Mouse (Mus musculus) intestine, embryonic 14.5 days (tissue): Measurements from ENCODE around the gene Hcrtr1. TPM values are rescaled to one million over a fixed set of nuclear protein-coding genes. Genes with fewer than 3 reads are reported as not detected.

Experiments used
- ATAC-seq: fragments of 200-750 bp; cut with Nextera tagmentation; replicated peaks from 2 replicates; pipeline ENCODE4 v1.8.0; 2017; ENCODE audit warnings: low read depth, moderate number of reproducible peaks, moderate TSS enrichment, moderate library complexity; ENCODE audit not compliant: low FRiP score, low TSS enrichment
- DNase-seq: peaks from one replicate; pipeline ENCODE4 v3.0.0-alpha.2; 2018; ENCODE audit warnings: low spot score
- H3K27ac ChIP-seq: fragments of 300-500 bp; sonication (generic); 2 replicates; pipeline ENCODE4 v1.5.1; 2014; ENCODE audit warnings: low read depth, mild to moderate bottlenecking, control low read depth
- H3K27me3 ChIP-seq: fragments of 300-500 bp; sonication (generic); replicated peaks from 2 replicates; pipeline ENCODE4 v1.6.1; 2014; ENCODE audit warnings: low read length, control low read depth; ENCODE audit not compliant: control insufficient read depth, insufficient read depth
- H3K36me3 ChIP-seq: fragments of 300-500 bp; sonication (generic); 2 replicates; pipeline ENCODE4 v1.6.1; 2014; ENCODE audit warnings: low read length, control low read depth; ENCODE audit not compliant: control insufficient read depth, insufficient read depth
- H3K4me1 ChIP-seq: fragments of 300-500 bp; sonication (generic); replicated peaks from 2 replicates; pipeline ENCODE4 v1.6.1; 2014; ENCODE audit warnings: low read length, control low read depth, mixed read lengths; ENCODE audit not compliant: control insufficient read depth, insufficient read depth
- H3K4me2 ChIP-seq: fragments of 300-500 bp; sonication (generic); 2 replicates; pipeline ENCODE4 v1.6.1; 2014; ENCODE audit warnings: low read length
- H3K4me3 ChIP-seq: fragments of 300-500 bp; sonication (generic); 2 replicates; pipeline ENCODE4 v1.5.1; 2014; ENCODE audit warnings: low read depth, low read length, control low read depth, mixed read lengths
- H3K9ac ChIP-seq: fragments of 300-500 bp; sonication (generic); 2 replicates; pipeline ENCODE4 v1.6.1; 2014; ENCODE audit warnings: mild to moderate bottlenecking, low read length
- H3K9me3 ChIP-seq: fragments of 300-500 bp; sonication (generic); 2 replicates; pipeline ENCODE4 v1.6.1; 2016; ENCODE audit warnings: low read length, control low read depth; ENCODE audit not compliant: control insufficient read depth
- WGBS: fragments of 180-500 bp; shearing (Covaris S2); extraction: QIAGEN DNeasy Blood & Tissue Kit; methylation state at CpG from one replicate; pipeline ENCODE4 v1.1.7; 2014; 5-methylcytosine and 5-hydroxymethylcytosine counted together
- polyA plus RNA-seq: library from polyadenylated mRNA; unstranded; fragments of >200 nt; fragmentation: Nextera tagmentation; extraction: Ambion mirVana; gene quantifications from 2 replicates; pipeline ENCODE4 v1.2.1, GENCODE M21; 2014

The Hcrtr1 gene
- 0.15 TPM in 1 of 2 replicates, not detected in the other for polyA plus RNA-seq

- Histone ChIP-seq H3K9ac (peak within 1 kb of the TSS; percentile 22; the same call in 1 of the 2 replicates), H3K4me3 (peak within 1 kb of the TSS; percentile 27)
- peak; percentile 9; the same call in 1 of the 2 replicates for ATAC-seq
Measured at GRCm38 (mm10) chr4:130139214-130139492, at the start of gene Hcrtr1. TSS of gene Hcrtr1 (minus strand) at chr4:130139359.

GRCm38 (mm10) chr4:130188806-130189297 lies 49.7 kb upstream of the Hcrtr1 start:
- Histone ChIP-seq H3K36me3 (no peaks in the 10 kb centered on the region), H3K4me2 (peak overlapping the region; percentile 35; the same call in 1 of the 2 replicates), H3K27ac (no peak overlapping the region), H3K27me3 (no peaks in the 10 kb centered on the region), H3K9ac (no peak overlapping the region), H3K4me3 (peak overlapping the region; percentile 15; the same call in 1 of the 2 replicates), H3K4me1 (peaks cover 4% of the 10 kb centered on the region; the same call in 1 of the 2 replicates), H3K9me3 (no peaks in the 10 kb centered on the region)
- DNase-seq (peak; percentile 94), ATAC-seq (peak; percentile 81)
- 2% methylated on average over 13 of the region's 13 CpGs for WGBS

More at GRCm38 (mm10) chr4:130139214-130139492, at the start of gene Hcrtr1:
- H3K4me2 ChIP-seq: peak within 1 kb of the TSS; percentile 58
- under 1% methylated on average over 14 of the region's 15 CpGs for WGBS
- H3K4me1 ChIP-seq: peaks cover 13% of the 10 kb centered on the region
- peaks cover 48% of the 10 kb centered on the region for H3K27me3 ChIP-seq
- DNase-seq: no peak
- H3K36me3 ChIP-seq: no peaks in the 10 kb centered on the region
- H3K27ac ChIP-seq: no peak within 1 kb of the TSS
- no peaks in the 10 kb centered on the region for H3K9me3 ChIP-seq

GRCm38 (mm10) chr4:130186891-130187290 lies 47.7 kb upstream of the Hcrtr1 start:
- Histone ChIP-seq H3K27ac (no peak overlapping the region), H3K27me3 (no peaks in the 10 kb centered on the region), H3K9me3 (no peaks in the 10 kb centered on the region), H3K36me3 (no peaks in the 10 kb centered on the region), H3K4me1 (0 out of 2 replicates have a peak, but pooled peaks cover 4% of the 10 kb centered on the region), H3K9ac (no peak overlapping the region), H3K4me2 (no peak overlapping the region), H3K4me3 (no peak overlapping the region)
- DNase-seq: no peak
- no peak for ATAC-seq
- WGBS: 66% methylated on average over 12 of the region's 12 CpGs

- H3K9me3 ChIP-seq: no peaks in the 10 kb centered on the region
- H3K36me3 ChIP-seq: no peaks in the 10 kb centered on the region
- DNase-seq: no peak
- H3K27me3 ChIP-seq: no peaks in the 10 kb centered on the region
- H3K9ac ChIP-seq: no peak overlapping the region
- H3K4me2 ChIP-seq: no peak overlapping the region
- WGBS: 79% methylated on average over 9 of the region's 9 CpGs
- no peak overlapping the region for H3K27ac ChIP-seq
- no peak for ATAC-seq
- H3K4me1 ChIP-seq: 0 out of 2 replicates have a peak, but pooled peaks cover 4% of the 10 kb centered on the region
- no peak overlapping the region for H3K4me3 ChIP-seq
Measured at GRCm38 (mm10) chr4:130186450-130186849, 47.3 kb upstream of the Hcrtr1 start.

- no peak overlapping the region for H3K9ac ChIP-seq
- H3K4me1 ChIP-seq: 0 out of 2 replicates have a peak, but pooled peaks cover 4% of the 10 kb centered on the region
- ATAC-seq (no peak), DNase-seq (no peak)
- H3K4me2 ChIP-seq: no peak overlapping the region
- H3K36me3 ChIP-seq: no peaks in the 10 kb centered on the region
- H3K9me3 ChIP-seq: no peaks in the 10 kb centered on the region
- H3K27me3 ChIP-seq: no peaks in the 10 kb centered on the region
- 87% methylated on average over 5 of the region's 5 CpGs for WGBS
- no peak overlapping the region for H3K4me3 ChIP-seq
- H3K27ac ChIP-seq: no peak overlapping the region
Measured at GRCm38 (mm10) chr4:130183879-130184278, 44.7 kb upstream of the Hcrtr1 start.

GRCm38 (mm10) chr4:130183023-130183422 lies 43.9 kb upstream of the Hcrtr1 start:
- DNase-seq (no peak), ATAC-seq (no peak)
- H3K27me3 ChIP-seq: no peaks in the 10 kb centered on the region
- 68% methylated on average over 13 of the region's 13 CpGs for WGBS
- no peak overlapping the region for H3K4me2 ChIP-seq
- no peaks in the 10 kb centered on the region for H3K36me3 ChIP-seq
- no peak overlapping the region for H3K4me3 ChIP-seq
- no peaks in the 10 kb centered on the region for H3K9me3 ChIP-seq
- H3K27ac ChIP-seq: no peak overlapping the region
- no peaks in the 10 kb centered on the region for H3K4me1 ChIP-seq
- H3K9ac ChIP-seq: no peak overlapping the region

- no peak for DNase-seq
- 47% methylated on average over 4 of the region's 4 CpGs for WGBS
- ATAC-seq: no peak
- no peak overlapping the region for H3K27ac ChIP-seq
- no peaks in the 10 kb centered on the region for H3K9me3 ChIP-seq
- peaks cover 4% of the 10 kb centered on the region for H3K4me1 ChIP-seq
- H3K4me2 ChIP-seq: no peak overlapping the region
- no peaks in the 10 kb centered on the region for H3K36me3 ChIP-seq
- H3K9ac ChIP-seq: no peak overlapping the region
- no peaks in the 10 kb centered on the region for H3K27me3 ChIP-seq
- no peak overlapping the region for H3K4me3 ChIP-seq
Measured at GRCm38 (mm10) chr4:130181886-130182285, 42.7 kb upstream of the Hcrtr1 start.

GRCm38 (mm10) chr4:130180909-130181602 lies 41.9 kb upstream of the Hcrtr1 start:
- Histone ChIP-seq H3K9ac (no peak overlapping the region), H3K4me1 (peaks cover 4% of the 10 kb centered on the region), H3K4me3 (no peak overlapping the region), H3K27me3 (no peaks in the 10 kb centered on the region), H3K36me3 (no peaks in the 10 kb centered on the region), H3K27ac (no peak overlapping the region), H3K9me3 (no peaks in the 10 kb centered on the region), H3K4me2 (no peak overlapping the region)
- DNase-seq: no peak
- WGBS: 82% methylated on average over 7 of the region's 7 CpGs
- no peak for ATAC-seq

- H3K36me3 ChIP-seq: no peaks in the 10 kb centered on the region
- H3K27ac ChIP-seq: no peak overlapping the region
- DNase-seq (no peak), ATAC-seq (no peak)
- no peak overlapping the region for H3K4me2 ChIP-seq
- WGBS: 77% methylated on average over 3 of the region's 3 CpGs
- no peaks in the 10 kb centered on the region for H3K9me3 ChIP-seq
- no peak overlapping the region for H3K9ac ChIP-seq
- H3K4me1 ChIP-seq: peaks cover 14% of the 10 kb centered on the region
- H3K27me3 ChIP-seq: no peaks in the 10 kb centered on the region
- no peak overlapping the region for H3K4me3 ChIP-seq
Measured at GRCm38 (mm10) chr4:130179876-130180275, 40.7 kb upstream of the Hcrtr1 start.
